Mouse (Mus musculus) cerebellum, adult 11-12 months (tissue): Measurements from ENCODE around the gene Gm12184.
"Not testable (repeated sequence)": the region's sequence is repeated elsewhere in the genome, so short reads cannot be mapped to it uniquely, and the experiment has no call there.

Experiments used
- DNase-seq: peaks from one replicate; pipeline ENCODE4 v3.0.0; 2022

The Gm12184 gene

GRCm38 (mm10) chr11:48846362-48846761 is 19.9 kb upstream of the Gm12184 start:
- not testable (repeated sequence) for DNase-seq

- no peak for DNase-seq
Measured at GRCm38 (mm10) chr11:48845244-48845815, 18.9 kb upstream of the Gm12184 start.

GRCm38 (mm10) chr11:48844309-48844708 is 17.9 kb upstream of the Gm12184 start:
- DNase-seq: no peak

- no peak for DNase-seq
Measured at GRCm38 (mm10) chr11:48843202-48843601, 16.7 kb upstream of the Gm12184 start.

GRCm38 (mm10) chr11:48842378-48842792 is 15.9 kb upstream of the Gm12184 start:
- no peak for DNase-seq

GRCm38 (mm10) chr11:48841213-48841612 is 14.8 kb upstream of the Gm12184 start:
- no peak for DNase-seq

GRCm38 (mm10) chr11:48840805-48841204 is 14.3 kb upstream of the Gm12184 start:
- DNase-seq: no peak

- no peak for DNase-seq
Measured at GRCm38 (mm10) chr11:48838879-48839680, 12.6 kb upstream of the Gm12184 start.

- no peak for DNase-seq
Measured at GRCm38 (mm10) chr11:48838181-48838797, 11.8 kb upstream of the Gm12184 start.

- DNase-seq: peak; percentile 79
Measured at GRCm38 (mm10) chr11:48837310-48838180, 11.1 kb upstream of the Gm12184 start.

GRCm38 (mm10) chr11:48836990-48837309 is 10.5 kb upstream of the Gm12184 start:
- no peak for DNase-seq

GRCm38 (mm10) chr11:48835923-48836322 is 9.5 kb upstream of the Gm12184 start:
- no peak for DNase-seq

GRCm38 (mm10) chr11:48833731-48834639 is 7.5 kb upstream of the Gm12184 start:
- peak; percentile 88 for DNase-seq

GRCm38 (mm10) chr11:48833078-48833730 is 6.7 kb upstream of the Gm12184 start:
- DNase-seq: no peak

GRCm38 (mm10) chr11:48831273-48831672 is 4.8 kb upstream of the Gm12184 start:
- no peak for DNase-seq

- no peak for DNase-seq
Measured at GRCm38 (mm10) chr11:48830279-48830678, 3.8 kb upstream of the Gm12184 start.

GRCm38 (mm10) chr11:48827926-48828325 is 1.5 kb upstream of the Gm12184 start:
- no peak for DNase-seq

GRCm38 (mm10) chr11:48826752-48827096 is 269 bp upstream of the Gm12184 start:
- no peak for DNase-seq

- DNase-seq: no peak
Measured at GRCm38 (mm10) chr11:48824311-48824830, 2.1 kb downstream of the Gm12184 start.

GRCm38 (mm10) chr11:48823536-48823972 is 2.9 kb downstream of the Gm12184 start:
- DNase-seq: no peak
